Mouse (Mus musculus) liver, adult 2 months (tissue): ENCODE data around the gene Cmtm8. TPM values are rescaled to one million over a fixed set of nuclear protein-coding genes. Genes with fewer than 3 reads are reported as not detected.

Experiments
- DNase-seq: peaks from one replicate; pipeline ENCODE4 v3.0.0-alpha.2; 2011; ENCODE audit warnings: low read depth, low spot score; ENCODE audit errors: extremely low read depth
- H3K27ac ChIP-seq: fragments of 200-500 bp; replicated peaks from 2 replicates; pipeline ENCODE4 v1.5.1; 2012; ENCODE audit warnings: low read depth, mild to moderate bottlenecking, control low read depth, inconsistent platforms, low read length; ENCODE audit not compliant: insufficient read depth
- H3K27me3 ChIP-seq: fragments of 200-500 bp; 2 replicates; pipeline ENCODE4 v1.6.1; 2012; ENCODE audit warnings: mild to moderate bottlenecking, moderate library complexity, low read length, inconsistent platforms; ENCODE audit not compliant: control insufficient read depth, insufficient read depth
- H3K36me3 ChIP-seq: fragments of 200-500 bp; 2 replicates; pipeline ENCODE4 v1.6.1; 2012; ENCODE audit warnings: low read length, inconsistent platforms; ENCODE audit not compliant: control insufficient read depth, insufficient read depth
- H3K4me1 ChIP-seq: fragments of 200-500 bp; 2 replicates; pipeline ENCODE4 v1.6.1; 2011; ENCODE audit warnings: low read length; ENCODE audit not compliant: control insufficient read depth, insufficient read depth
- H3K4me3 ChIP-seq: fragments of 200-500 bp; 2 replicates; pipeline ENCODE4 v1.5.1; 2011; ENCODE audit warnings: low read depth, mild to moderate bottlenecking, control low read depth, low read length, moderate library complexity; ENCODE audit not compliant: insufficient read depth
- H3K79me2 ChIP-seq: fragments of 200-500 bp; 2 replicates; pipeline ENCODE4 v1.6.1; 2012; ENCODE audit warnings: inconsistent platforms, mild to moderate bottlenecking, low read length, moderate library complexity; ENCODE audit not compliant: control insufficient read depth, insufficient read depth
- H3K9ac ChIP-seq: fragments of 200-500 bp; 2 replicates; pipeline ENCODE4 v1.6.1; 2012; ENCODE audit warnings: low read depth, mild to moderate bottlenecking, control low read depth, inconsistent platforms, low read length
- CTCF ChIP-seq: fragments of 200-500 bp; IDR thresholded peaks from 2 replicates; pipeline ENCODE4 v1.5.1; 2011; ENCODE audit warnings: low read depth, low read length, control low read depth
- POLR2A ChIP-seq: fragments of 200-500 bp; IDR thresholded peaks from 2 replicates; pipeline ENCODE4 v1.6.1; 2011; ENCODE audit warnings: low read length, control low read depth; ENCODE audit not compliant: insufficient read depth; ENCODE audit errors: extremely low read depth
- WGBS: fragments of 180-500 bp; shearing (Covaris S2); methylation state at CpG from one replicate; pipeline ENCODE4 v1.1.7; 2018; 5-methylcytosine and 5-hydroxymethylcytosine counted together
- polyA plus RNA-seq: library from polyadenylated mRNA; depleted of rRNA; stranded (reverse); fragments of >200 nt; gene quantifications from 2 replicates; pipeline ENCODE4 v1.2.3, GENCODE M21; 2012
- total RNA-seq: library from RNA; depleted of rRNA; stranded (reverse); fragments of >200 nt; gene quantifications from 2 replicates; pipeline ENCODE4 v1.2.3, GENCODE M21; 2014

The Cmtm8 gene
- total and polyA plus RNA-seq, 2 experiments: 77.3 to 180 TPM

GRCm38 (mm10) chr9:114885991-114886662 is 42.2 kb upstream of the Cmtm8 start:
- DNase-seq: no peak
- WGBS: 35% methylated on average over 8 of the region's 8 CpGs
- H3K4me3 ChIP-seq: no peak overlapping the region
- TF ChIP-seq CTCF: no peak
- no peak for TF ChIP-seq POLR2A
- H3K4me1 ChIP-seq: no peaks in the 10 kb centered on the region
- H3K9ac ChIP-seq: no peak overlapping the region
- no peaks in the 10 kb centered on the region for H3K27me3 ChIP-seq
- no peaks in the 10 kb centered on the region for H3K79me2 ChIP-seq
- H3K27ac ChIP-seq: no peak overlapping the region
- no peaks in the 10 kb centered on the region for H3K36me3 ChIP-seq

GRCm38 (mm10) chr9:114885564-114885963 is 41.6 kb upstream of the Cmtm8 start:
- Histone ChIP-seq H3K27me3 (no peaks in the 10 kb centered on the region), H3K27ac (no peak overlapping the region), H3K9ac (no peak overlapping the region), H3K4me1 (no peaks in the 10 kb centered on the region), H3K36me3 (no peaks in the 10 kb centered on the region), H3K4me3 (no peak overlapping the region), H3K79me2 (no peaks in the 10 kb centered on the region)
- 86% methylated on average over 4 of the region's 4 CpGs for WGBS
- DNase-seq: no peak
- no peak for TF ChIP-seq CTCF
- no peak for TF ChIP-seq POLR2A

GRCm38 (mm10) chr9:114881977-114882376 is 38.0 kb upstream of the Cmtm8 start:
- no peaks in the 10 kb centered on the region for H3K79me2 ChIP-seq
- no peak for TF ChIP-seq POLR2A
- no peak for TF ChIP-seq CTCF

GRCm38 (mm10) chr9:114855327-114855726 is 11.4 kb upstream of the Cmtm8 start:
- Histone ChIP-seq H3K79me2 (no peaks in the 10 kb centered on the region), H3K9ac (no peak overlapping the region), H3K27me3 (no peaks in the 10 kb centered on the region), H3K36me3 (no peaks in the 10 kb centered on the region), H3K27ac (no peak overlapping the region), H3K4me1 (peaks cover 4% of the 10 kb centered on the region), H3K4me3 (no peak overlapping the region)
- WGBS: 54% methylated on average over 11 of the region's 11 CpGs
- TF ChIP-seq CTCF (peak; percentile 29; the same call in 1 of the 2 replicates), POLR2A (no peak)
- no peak for DNase-seq

More at GRCm38 (mm10) chr9:114881977-114882376, 38.0 kb upstream of the Cmtm8 start:
- no peaks in the 10 kb centered on the region for H3K4me1 ChIP-seq
- no peaks in the 10 kb centered on the region for H3K27me3 ChIP-seq
- no peaks in the 10 kb centered on the region for H3K36me3 ChIP-seq
- no peak overlapping the region for H3K4me3 ChIP-seq
- H3K27ac ChIP-seq: no peak overlapping the region
- H3K9ac ChIP-seq: no peak overlapping the region
- DNase-seq: no peak
- WGBS: 78% methylated on average over 2 of the region's 2 CpGs

GRCm38 (mm10) chr9:114854686-114855085 is 10.7 kb upstream of the Cmtm8 start:
- Histone ChIP-seq H3K27ac (no peak overlapping the region), H3K9ac (no peak overlapping the region), H3K4me3 (no peak overlapping the region), H3K36me3 (no peaks in the 10 kb centered on the region), H3K79me2 (no peaks in the 10 kb centered on the region), H3K4me1 (peaks cover 4% of the 10 kb centered on the region), H3K27me3 (no peaks in the 10 kb centered on the region)
- no peak for DNase-seq
- TF ChIP-seq POLR2A (no peak), CTCF (no peak)
- 83% methylated on average over 9 of the region's 9 CpGs for WGBS

- no peak for TF ChIP-seq CTCF
- no peak for TF ChIP-seq POLR2A
- Histone ChIP-seq H3K4me1 (peaks cover 4% of the 10 kb centered on the region), H3K4me3 (no peak overlapping the region), H3K27ac (no peak overlapping the region), H3K9ac (no peak overlapping the region), H3K36me3 (no peaks in the 10 kb centered on the region), H3K79me2 (no peaks in the 10 kb centered on the region), H3K27me3 (no peaks in the 10 kb centered on the region)
- DNase-seq: peak; percentile 70
- WGBS: 84% methylated on average over 15 of the region's 15 CpGs
Measured at GRCm38 (mm10) chr9:114853336-114853735, 9.4 kb upstream of the Cmtm8 start.
